Mouse (Mus musculus): ENCODE data around the gene Tmem44. TPM values are rescaled to one million over a fixed set of nuclear protein-coding genes. Genes with fewer than 3 reads are reported as not detected.

Gene Tmem44
- polyA plus RNA-seq, 1 experiment, result not detected

DNA sequence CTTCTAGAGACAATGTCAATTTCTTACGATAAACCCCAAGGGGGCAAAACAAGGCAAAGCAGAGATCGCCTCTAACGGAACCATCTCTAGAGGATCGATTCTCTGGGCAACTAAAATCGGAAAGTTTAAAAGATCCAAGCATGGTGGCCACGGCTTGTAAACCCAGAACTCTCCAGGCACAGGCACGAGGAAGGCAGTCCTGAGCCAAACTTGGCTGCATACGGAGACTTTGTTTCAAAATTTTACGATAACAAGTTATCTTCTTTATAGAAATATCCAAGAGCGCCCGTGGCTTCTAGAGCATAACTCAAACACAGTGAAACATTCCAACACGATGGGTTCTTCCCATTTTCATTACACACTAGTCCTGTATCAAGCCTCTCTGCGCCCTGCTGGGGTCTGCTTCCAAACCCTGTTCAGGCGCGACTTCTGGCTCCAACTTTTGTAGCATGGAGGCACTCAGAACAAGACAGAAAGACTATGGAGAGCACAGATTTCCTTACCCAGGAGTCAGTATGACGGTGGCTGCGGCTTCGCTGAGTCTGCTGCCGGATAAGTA, 36.4 kb upstream of the Tmem44 start:
- peaks cover 8% of the 10 kb centered on the region for H3K4me1 ChIP-seq (ENCODE audit: control insufficient read depth, insufficient read depth, low read length)
- H3K27ac ChIP-seq (ENCODE audit: insufficient read depth, low read depth, low read length), result peak overlapping the region; percentile 69
- TF ChIP-seq POLR2A (IDR thresholded peaks at IDR 0.05; ENCODE audit: borderline replicate concordance, low read depth, low read length), result 0 out of 2 replicates have a peak, but pooled peaks have one; percentile 37
- no peak for TF ChIP-seq CTCF (IDR thresholded peaks at IDR 0.05; ENCODE audit: low read depth, low read length)
- peak overlapping the region; percentile 96 for H3K4me3 ChIP-seq (ENCODE audit: insufficient read depth, low read length)

DNA sequence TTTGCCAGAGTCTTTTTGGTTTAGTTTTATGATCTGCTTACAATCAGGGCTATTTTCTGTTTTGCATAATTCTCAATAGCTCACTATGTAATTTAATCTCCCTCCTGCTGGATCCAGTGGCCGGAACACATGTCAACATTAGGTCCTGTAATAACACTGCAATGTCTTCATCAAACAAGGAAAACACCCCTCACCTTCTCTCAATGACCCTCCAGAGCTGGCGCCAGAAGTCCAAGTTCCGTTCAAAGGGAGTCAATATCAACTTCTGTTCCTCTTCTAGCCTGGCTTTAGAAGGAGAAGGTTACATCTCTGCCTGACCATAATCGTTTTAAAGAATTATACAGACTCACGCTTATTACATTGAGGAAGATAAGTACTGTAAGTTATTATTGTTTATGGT, 30.1 kb upstream of the Tmem44 start:
- TF ChIP-seq POLR2A (IDR thresholded peaks at IDR 0.05; ENCODE audit: borderline replicate concordance, low read depth, low read length) (no peak), CTCF (IDR thresholded peaks at IDR 0.05; ENCODE audit: low read depth, low read length) (no peak)
- no peaks in the 10 kb centered on the region; the same call in 1 of the 2 replicates for H3K4me1 ChIP-seq (ENCODE audit: control insufficient read depth, insufficient read depth, low read length)
- H3K27ac ChIP-seq (ENCODE audit: insufficient read depth, low read depth, low read length), result no peak overlapping the region
- H3K4me3 ChIP-seq (ENCODE audit: insufficient read depth, low read length), result no peak overlapping the region

DNA sequence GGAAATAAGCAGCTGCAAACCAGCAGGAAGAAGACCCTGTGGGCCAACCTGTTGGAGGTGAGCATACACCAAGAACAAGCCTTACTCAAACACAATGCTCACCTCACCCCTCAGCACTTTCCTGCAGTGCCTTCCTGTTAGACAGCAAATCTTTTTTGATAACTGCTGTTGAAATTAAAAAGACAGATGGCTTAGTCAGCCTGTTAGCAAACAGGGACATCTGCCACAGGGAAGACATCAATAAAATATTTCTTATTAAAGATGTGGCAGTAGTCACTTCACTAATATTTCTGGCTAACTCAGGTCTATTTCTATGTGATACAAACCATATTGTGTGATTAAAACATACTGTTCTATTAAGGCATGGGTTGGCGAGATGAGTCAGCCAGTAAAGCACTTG, 25.8 kb upstream of the Tmem44 start:
- Histone ChIP-seq H3K4me1 (ENCODE audit: control insufficient read depth, insufficient read depth, low read length) (no peaks in the 10 kb centered on the region), H3K4me3 (ENCODE audit: insufficient read depth, low read length) (no peak overlapping the region), H3K27ac (ENCODE audit: insufficient read depth, low read depth, low read length) (no peak overlapping the region)
- no peak for TF ChIP-seq CTCF (IDR thresholded peaks at IDR 0.05; ENCODE audit: low read depth, low read length)
- TF ChIP-seq POLR2A (IDR thresholded peaks at IDR 0.05; ENCODE audit: borderline replicate concordance, low read depth, low read length), result no peak

DNA sequence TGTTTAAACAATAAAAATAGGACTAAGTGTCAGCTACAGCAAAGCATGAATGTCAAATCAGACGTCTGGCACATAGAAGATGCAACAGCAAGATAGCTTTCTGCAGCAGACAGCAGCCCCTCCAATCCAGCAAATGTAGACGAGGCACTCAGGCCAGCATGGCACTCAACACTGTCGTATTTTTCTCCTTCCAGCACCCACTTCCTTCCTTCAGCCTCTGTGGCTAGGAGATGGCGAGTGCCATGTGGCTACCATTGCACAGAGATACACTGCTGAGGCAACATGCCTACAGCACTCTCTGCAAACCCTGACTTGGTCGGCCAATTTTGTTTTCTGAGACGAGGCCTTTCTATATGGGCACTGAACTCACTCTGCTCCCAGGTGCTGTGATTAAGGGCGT, 25.2 kb upstream of the Tmem44 start:
- TF ChIP-seq POLR2A (IDR thresholded peaks at IDR 0.05; ENCODE audit: borderline replicate concordance, low read depth, low read length) (no peak), CTCF (IDR thresholded peaks at IDR 0.05; ENCODE audit: low read depth, low read length) (no peak)

DNA sequence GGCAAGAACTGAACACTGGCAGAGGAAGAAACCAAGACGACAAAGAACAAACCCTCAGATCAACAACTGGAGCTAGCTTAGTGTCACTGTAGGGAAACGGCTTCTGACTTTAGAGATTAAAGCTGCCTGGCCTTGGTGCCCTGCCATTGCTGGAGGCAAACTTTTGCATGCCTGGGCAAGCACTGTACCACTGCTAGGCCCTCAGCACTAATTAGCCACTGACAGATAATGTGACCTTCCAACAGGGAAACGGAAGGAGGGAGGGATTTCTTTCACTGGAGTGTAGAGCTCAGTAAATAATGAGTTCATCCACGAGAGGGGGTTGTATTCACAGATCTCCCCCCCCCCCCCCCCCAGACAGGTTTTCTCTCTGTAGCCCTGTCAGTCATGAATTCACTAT, 21.6 kb upstream of the Tmem44 start:
- no peak for TF ChIP-seq POLR2A (IDR thresholded peaks at IDR 0.05; ENCODE audit: borderline replicate concordance, low read depth, low read length)
- TF ChIP-seq CTCF (IDR thresholded peaks at IDR 0.05; ENCODE audit: low read depth, low read length), result no peak
- Histone ChIP-seq H3K27ac (ENCODE audit: insufficient read depth, low read depth, low read length) (no peak overlapping the region), H3K4me3 (ENCODE audit: insufficient read depth, low read length) (no peak overlapping the region), H3K4me1 (ENCODE audit: control insufficient read depth, insufficient read depth, low read length) (no peaks in the 10 kb centered on the region)

More for the DNA sequence above, 25.2 kb upstream of the Tmem44 start:
- Histone ChIP-seq H3K27ac (ENCODE audit: insufficient read depth, low read depth, low read length) (no peak overlapping the region), H3K4me1 (ENCODE audit: control insufficient read depth, insufficient read depth, low read length) (no peaks in the 10 kb centered on the region), H3K4me3 (ENCODE audit: insufficient read depth, low read length) (no peak overlapping the region)

DNA sequence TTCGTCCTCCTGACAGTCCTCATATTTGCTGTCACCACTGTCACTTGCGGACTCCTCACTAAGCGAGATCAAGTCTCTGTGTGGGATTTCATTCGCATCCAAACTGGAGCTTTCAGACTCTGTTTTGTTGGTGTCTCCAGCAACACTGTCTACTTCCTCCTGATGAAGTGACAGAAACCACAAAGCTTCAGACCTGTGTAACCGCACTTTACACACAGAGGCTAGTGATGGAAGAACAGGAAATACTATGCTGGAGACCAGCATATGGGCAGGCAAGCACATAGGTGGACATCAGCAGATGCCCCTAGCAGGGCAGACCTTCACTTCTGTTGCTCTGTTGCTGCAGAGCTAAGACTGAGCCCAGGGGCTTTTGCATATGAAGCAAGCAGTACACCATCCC, 20.7 kb upstream of the Tmem44 start:
- TF ChIP-seq CTCF (IDR thresholded peaks at IDR 0.05; ENCODE audit: low read depth, low read length) (no peak), POLR2A (IDR thresholded peaks at IDR 0.05; ENCODE audit: borderline replicate concordance, low read depth, low read length) (no peak)
- Histone ChIP-seq H3K27ac (ENCODE audit: insufficient read depth, low read depth, low read length) (no peak overlapping the region), H3K4me1 (ENCODE audit: control insufficient read depth, insufficient read depth, low read length) (no peaks in the 10 kb centered on the region), H3K4me3 (ENCODE audit: insufficient read depth, low read length) (no peak overlapping the region)

DNA sequence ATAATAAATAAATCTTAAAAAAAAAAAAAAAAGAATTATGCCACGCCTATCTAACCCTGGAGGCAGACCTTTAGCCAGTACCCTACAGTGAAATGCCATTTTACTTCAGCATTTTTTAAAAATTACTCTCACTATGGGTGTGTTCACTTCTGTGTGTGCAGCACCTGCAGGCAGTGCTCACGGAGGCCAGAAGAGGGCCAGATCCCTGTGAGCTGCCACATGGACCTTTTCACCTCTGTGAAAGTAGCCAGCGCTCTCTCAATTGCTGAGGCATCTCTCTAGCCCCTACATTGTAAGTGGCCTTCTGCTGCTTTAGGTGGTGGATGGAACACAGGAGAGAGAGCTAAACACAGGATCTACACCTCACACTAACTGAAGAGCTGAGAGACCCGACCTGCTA, 19.5 kb upstream of the Tmem44 start:
- H3K4me3 ChIP-seq (ENCODE audit: insufficient read depth, low read length), result no peak overlapping the region
- H3K27ac ChIP-seq (ENCODE audit: insufficient read depth, low read depth, low read length), result no peak overlapping the region
- H3K4me1 ChIP-seq (ENCODE audit: control insufficient read depth, insufficient read depth, low read length), result no peaks in the 10 kb centered on the region
- TF ChIP-seq POLR2A (IDR thresholded peaks at IDR 0.05; ENCODE audit: borderline replicate concordance, low read depth, low read length) (no peak), CTCF (IDR thresholded peaks at IDR 0.05; ENCODE audit: low read depth, low read length) (no peak)

DNA sequence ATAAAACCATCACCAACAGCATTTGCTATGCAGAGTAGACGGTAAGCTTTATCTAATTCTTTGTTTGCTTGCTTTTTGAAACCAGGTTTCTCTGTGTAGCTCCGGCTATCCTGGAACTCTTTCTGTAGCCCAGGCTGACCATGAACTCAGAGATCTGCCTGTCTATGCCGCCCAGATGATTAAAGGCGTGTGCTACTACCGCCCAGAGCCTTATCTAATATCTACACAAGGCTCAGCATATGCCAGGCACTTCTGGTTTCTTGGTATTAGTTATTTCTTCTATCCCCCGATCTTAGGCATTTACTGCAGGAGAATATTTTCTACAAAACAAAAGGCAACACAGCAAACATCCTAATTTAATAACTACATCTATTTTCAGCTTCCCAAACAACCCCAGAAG, 15.0 kb upstream of the Tmem44 start:
- Histone ChIP-seq H3K4me3 (ENCODE audit: insufficient read depth, low read length) (no peak overlapping the region), H3K27ac (ENCODE audit: insufficient read depth, low read depth, low read length) (no peak overlapping the region), H3K4me1 (ENCODE audit: control insufficient read depth, insufficient read depth, low read length) (no peaks in the 10 kb centered on the region)
- TF ChIP-seq POLR2A (IDR thresholded peaks at IDR 0.05; ENCODE audit: borderline replicate concordance, low read depth, low read length) (no peak), CTCF (IDR thresholded peaks at IDR 0.05; ENCODE audit: low read depth, low read length) (no peak)

DNA sequence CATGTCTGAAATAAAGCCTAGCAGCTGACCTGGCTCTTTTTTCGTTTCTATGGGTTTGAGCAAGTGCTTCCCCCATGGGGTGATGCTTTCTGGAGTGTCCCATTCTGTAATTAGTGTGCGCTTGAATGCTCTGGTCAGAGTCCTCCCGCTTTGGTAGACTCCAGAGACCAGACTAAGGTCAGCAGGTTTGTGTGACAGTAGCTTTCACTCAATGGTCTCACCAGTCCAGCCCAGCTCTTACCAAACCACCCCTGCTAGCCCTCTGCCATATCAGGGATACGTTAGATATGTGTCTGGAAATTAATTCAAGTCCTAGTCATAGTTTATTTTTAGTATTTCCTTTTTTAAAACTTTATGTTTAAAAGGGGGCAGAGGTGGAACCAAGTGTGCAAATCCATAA, 10.0 kb upstream of the Tmem44 start:
- no peak overlapping the region for H3K4me3 ChIP-seq (ENCODE audit: insufficient read depth, low read length)
- no peaks in the 10 kb centered on the region for H3K4me1 ChIP-seq (ENCODE audit: control insufficient read depth, insufficient read depth, low read length)
- no peak overlapping the region for H3K27ac ChIP-seq (ENCODE audit: insufficient read depth, low read depth, low read length)
- TF ChIP-seq CTCF (IDR thresholded peaks at IDR 0.05; ENCODE audit: low read depth, low read length) (no peak), POLR2A (IDR thresholded peaks at IDR 0.05; ENCODE audit: borderline replicate concordance, low read depth, low read length) (no peak)

DNA sequence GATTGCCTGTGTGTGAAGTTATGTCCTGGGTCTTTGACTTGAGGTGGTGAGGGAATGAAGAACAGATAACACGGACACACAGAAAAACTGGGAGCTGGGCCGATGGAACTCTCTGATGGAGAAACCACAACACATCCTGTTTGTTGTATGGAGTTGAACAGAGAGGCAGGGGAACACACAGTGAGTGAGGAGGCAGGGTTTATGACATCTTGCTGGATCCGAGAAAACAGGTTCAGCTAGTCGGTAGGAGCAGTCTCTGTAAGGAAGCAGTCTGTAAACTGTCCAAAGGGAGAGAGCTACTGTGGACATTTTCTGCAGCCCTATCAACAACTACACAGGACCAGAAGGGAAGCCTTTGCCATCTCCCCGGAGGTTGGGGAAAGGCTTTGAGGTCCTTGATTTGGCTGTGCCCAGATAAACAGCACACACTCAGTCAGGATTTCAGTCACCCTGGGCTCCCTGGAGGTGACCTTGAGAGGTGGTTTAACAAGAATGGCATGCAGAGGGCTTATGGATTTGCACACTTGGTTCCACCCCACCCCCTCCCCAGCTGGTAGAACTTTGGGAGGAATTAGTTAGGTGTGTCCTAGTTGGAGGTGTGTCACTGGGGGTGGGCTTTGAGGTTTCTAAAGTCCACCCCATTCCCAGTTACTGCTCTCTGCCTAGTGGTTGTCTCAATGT, 8.8 kb upstream of the Tmem44 start:
- Histone ChIP-seq H3K4me1 (ENCODE audit: control insufficient read depth, insufficient read depth, low read length) (no peaks in the 10 kb centered on the region), H3K4me3 (ENCODE audit: insufficient read depth, low read length) (no peak overlapping the region), H3K27ac (ENCODE audit: insufficient read depth, low read depth, low read length) (no peak overlapping the region)
- no peak for TF ChIP-seq POLR2A (IDR thresholded peaks at IDR 0.05; ENCODE audit: borderline replicate concordance, low read depth, low read length)
- TF ChIP-seq CTCF (IDR thresholded peaks at IDR 0.05; ENCODE audit: low read depth, low read length), result no peak
